Mouse (Mus musculus): ENCODE measurements around the gene Fam228a. TPM values are rescaled to one million over a fixed set of nuclear protein-coding genes. Genes with fewer than 3 reads are reported as not detected.
"Not testable (repeated sequence)": the region's sequence is repeated elsewhere in the genome, so short reads cannot be mapped to it uniquely, and the experiment has no call there.

The Fam228a gene
- 0.25 and 0.56 TPM in 2 replicates for polyA plus RNA-seq (2014; fragmentation: Nextera tagmentation; extraction: Ambion mirVana)

GRCm38 (mm10) chr12:4738031-4738576, at the start of gene Fam228a:
Gene Fam228a, minus strand, starts transcription at chr12:4738430.
- no peaks in the 10 kb centered on the region for H3K9me3 ChIP-seq (ENCODE audit: control insufficient read depth, low read length)
- H3K27ac ChIP-seq (replicated peaks; ENCODE audit: low read depth, low read length), result no peak within 1 kb of the TSS
- DNase-seq (ENCODE audit: low spot score), result no peak
- ATAC-seq (ENCODE audit: low read depth), result no peak
- H3K4me3 ChIP-seq (ENCODE audit: low read depth, low read length), result no peak within 1 kb of the TSS
- 89% methylated on average over 18 of the region's 18 CpGs for WGBS
- no peak within 1 kb of the TSS for H3K4me2 ChIP-seq (ENCODE audit: low read depth, low read length)
- H3K36me3 ChIP-seq (ENCODE audit: control insufficient read depth, insufficient read depth, low read length), result no peaks in the 10 kb centered on the region
- no peaks in the 10 kb centered on the region for H3K27me3 ChIP-seq (replicated peaks; ENCODE audit: control insufficient read depth, insufficient read depth, low read length)
- no peaks in the 10 kb centered on the region for H3K4me1 ChIP-seq (ENCODE audit: control insufficient read depth, insufficient read depth, low read length)
- H3K9ac ChIP-seq (ENCODE audit: low read depth, low read length), result no peak within 1 kb of the TSS

- H3K27ac ChIP-seq (replicated peaks; ENCODE audit: low read depth, low read length), result no peak overlapping the region
- H3K4me3 ChIP-seq (ENCODE audit: low read depth, low read length), result no peak overlapping the region
- no peaks in the 10 kb centered on the region for H3K36me3 ChIP-seq (ENCODE audit: control insufficient read depth, insufficient read depth, low read length)
- no peaks in the 10 kb centered on the region for H3K4me1 ChIP-seq (ENCODE audit: control insufficient read depth, insufficient read depth, low read length)
- H3K9me3 ChIP-seq (ENCODE audit: control insufficient read depth, low read length), result no peaks in the 10 kb centered on the region
- no peak for ATAC-seq (ENCODE audit: low read depth)
- no peak overlapping the region for H3K9ac ChIP-seq (ENCODE audit: low read depth, low read length)
- WGBS, result 71% methylated on average over 2 of the region's 2 CpGs
- no peak for DNase-seq (ENCODE audit: low spot score)
- no peak overlapping the region for H3K4me2 ChIP-seq (ENCODE audit: low read depth, low read length)
- H3K27me3 ChIP-seq (replicated peaks; ENCODE audit: control insufficient read depth, insufficient read depth, low read length), result no peaks in the 10 kb centered on the region
Observed at GRCm38 (mm10) chr12:4784466-4784865, 46.2 kb upstream of the Fam228a start.

- Histone ChIP-seq H3K27ac (replicated peaks; ENCODE audit: low read depth, low read length) (no peak overlapping the region), H3K4me2 (ENCODE audit: low read depth, low read length) (no peak overlapping the region), H3K27me3 (replicated peaks; ENCODE audit: control insufficient read depth, insufficient read depth, low read length) (no peaks in the 10 kb centered on the region), H3K36me3 (ENCODE audit: control insufficient read depth, insufficient read depth, low read length) (no peaks in the 10 kb centered on the region), H3K4me3 (ENCODE audit: low read depth, low read length) (no peak overlapping the region), H3K9me3 (ENCODE audit: control insufficient read depth, low read length) (no peaks in the 10 kb centered on the region), H3K9ac (ENCODE audit: low read depth, low read length) (no peak overlapping the region), H3K4me1 (ENCODE audit: control insufficient read depth, insufficient read depth, low read length) (no peaks in the 10 kb centered on the region)
- WGBS, result 48% methylated on average over 5 of the region's 5 CpGs
- no peak for ATAC-seq (ENCODE audit: low read depth)
- DNase-seq (ENCODE audit: low spot score), result no peak
Observed at GRCm38 (mm10) chr12:4783598-4783997, 45.4 kb upstream of the Fam228a start.

GRCm38 (mm10) chr12:4781725-4782404, 43.6 kb upstream of the Fam228a start:
- WGBS, result 85% methylated on average over 6 of the region's 9 CpGs
- H3K4me3 ChIP-seq (ENCODE audit: low read depth, low read length); ATAC-seq (ENCODE audit: low read depth); H3K36me3 ChIP-seq (ENCODE audit: control insufficient read depth, insufficient read depth, low read length); H3K9ac ChIP-seq (ENCODE audit: low read depth, low read length); H3K27me3 ChIP-seq (replicated peaks; ENCODE audit: control insufficient read depth, insufficient read depth, low read length); H3K9me3 ChIP-seq (ENCODE audit: control insufficient read depth, low read length); DNase-seq (ENCODE audit: low spot score); H3K4me2 ChIP-seq (ENCODE audit: low read depth, low read length); H3K27ac ChIP-seq (replicated peaks; ENCODE audit: low read depth, low read length); H3K4me1 ChIP-seq (ENCODE audit: control insufficient read depth, insufficient read depth, low read length): not testable (repeated sequence)

GRCm38 (mm10) chr12:4781270-4781669, 43.0 kb upstream of the Fam228a start:
- Histone ChIP-seq H3K4me3 (ENCODE audit: low read depth, low read length) (no peak overlapping the region), H3K4me2 (ENCODE audit: low read depth, low read length) (no peak overlapping the region), H3K27ac (replicated peaks; ENCODE audit: low read depth, low read length) (no peak overlapping the region), H3K4me1 (ENCODE audit: control insufficient read depth, insufficient read depth, low read length) (no peaks in the 10 kb centered on the region), H3K27me3 (replicated peaks; ENCODE audit: control insufficient read depth, insufficient read depth, low read length) (no peaks in the 10 kb centered on the region), H3K9ac (ENCODE audit: low read depth, low read length) (no peak overlapping the region), H3K36me3 (ENCODE audit: control insufficient read depth, insufficient read depth, low read length) (no peaks in the 10 kb centered on the region), H3K9me3 (ENCODE audit: control insufficient read depth, low read length) (no peaks in the 10 kb centered on the region)
- ATAC-seq (ENCODE audit: low read depth) (no peak), DNase-seq (ENCODE audit: low spot score) (no peak)
- 92% methylated on average over 1 of the region's 1 CpGs for WGBS

- no peaks in the 10 kb centered on the region for H3K4me1 ChIP-seq (ENCODE audit: control insufficient read depth, insufficient read depth, low read length)
- WGBS, result 71% methylated on average over 2 of the region's 2 CpGs
Observed at GRCm38 (mm10) chr12:4780245-4780644, 42.0 kb upstream of the Fam228a start.

GRCm38 (mm10) chr12:4777734-4778133, 39.5 kb upstream of the Fam228a start:
- ATAC-seq (ENCODE audit: low read depth), result no peak
- H3K27ac ChIP-seq (replicated peaks; ENCODE audit: low read depth, low read length), result no peak overlapping the region
- H3K4me2 ChIP-seq (ENCODE audit: low read depth, low read length), result no peak overlapping the region
- DNase-seq (ENCODE audit: low spot score), result no peak
- H3K27me3 ChIP-seq (replicated peaks; ENCODE audit: control insufficient read depth, insufficient read depth, low read length), result no peaks in the 10 kb centered on the region
- no peak overlapping the region for H3K9ac ChIP-seq (ENCODE audit: low read depth, low read length)
- H3K4me3 ChIP-seq (ENCODE audit: low read depth, low read length), result no peak overlapping the region
- no peaks in the 10 kb centered on the region for H3K4me1 ChIP-seq (ENCODE audit: control insufficient read depth, insufficient read depth, low read length)
- no peaks in the 10 kb centered on the region for H3K36me3 ChIP-seq (ENCODE audit: control insufficient read depth, insufficient read depth, low read length)
- 86% methylated on average over 6 of the region's 6 CpGs for WGBS
- H3K9me3 ChIP-seq (ENCODE audit: control insufficient read depth, low read length), result no peaks in the 10 kb centered on the region

More at GRCm38 (mm10) chr12:4780245-4780644, 42.0 kb upstream of the Fam228a start:
- no peak overlapping the region for H3K4me2 ChIP-seq (ENCODE audit: low read depth, low read length)
- no peak overlapping the region for H3K4me3 ChIP-seq (ENCODE audit: low read depth, low read length)
- no peaks in the 10 kb centered on the region for H3K27me3 ChIP-seq (replicated peaks; ENCODE audit: control insufficient read depth, insufficient read depth, low read length)
- no peaks in the 10 kb centered on the region for H3K36me3 ChIP-seq (ENCODE audit: control insufficient read depth, insufficient read depth, low read length)
- ATAC-seq (ENCODE audit: low read depth) (no peak), DNase-seq (ENCODE audit: low spot score) (no peak)
- H3K9me3 ChIP-seq (ENCODE audit: control insufficient read depth, low read length), result no peaks in the 10 kb centered on the region
- H3K27ac ChIP-seq (replicated peaks; ENCODE audit: low read depth, low read length), result no peak overlapping the region
- no peak overlapping the region for H3K9ac ChIP-seq (ENCODE audit: low read depth, low read length)

- no peak for DNase-seq (ENCODE audit: low spot score)
- Histone ChIP-seq H3K36me3 (ENCODE audit: control insufficient read depth, insufficient read depth, low read length) (no peaks in the 10 kb centered on the region), H3K9me3 (ENCODE audit: control insufficient read depth, low read length) (no peaks in the 10 kb centered on the region), H3K4me1 (ENCODE audit: control insufficient read depth, insufficient read depth, low read length) (no peaks in the 10 kb centered on the region), H3K27ac (replicated peaks; ENCODE audit: low read depth, low read length) (no peak overlapping the region), H3K4me3 (ENCODE audit: low read depth, low read length) (no peak overlapping the region), H3K4me2 (ENCODE audit: low read depth, low read length) (no peak overlapping the region), H3K27me3 (replicated peaks; ENCODE audit: control insufficient read depth, insufficient read depth, low read length) (no peaks in the 10 kb centered on the region), H3K9ac (ENCODE audit: low read depth, low read length) (no peak overlapping the region)
- no peak for ATAC-seq (ENCODE audit: low read depth)
- WGBS, result 81% methylated on average over 9 of the region's 9 CpGs
Observed at GRCm38 (mm10) chr12:4775588-4775949, 37.3 kb upstream of the Fam228a start.

Data from embryonic facial prominence, embryonic 14.5 days (tissue).